Mouse (Mus musculus): ENCODE data around the gene Olfr492. TPM values are rescaled to one million over a fixed set of nuclear protein-coding genes. Genes with fewer than 3 reads are reported as not detected.

Olfr492 gene
- total and polyA plus RNA-seq, 3 experiments, result not detected

DNA sequence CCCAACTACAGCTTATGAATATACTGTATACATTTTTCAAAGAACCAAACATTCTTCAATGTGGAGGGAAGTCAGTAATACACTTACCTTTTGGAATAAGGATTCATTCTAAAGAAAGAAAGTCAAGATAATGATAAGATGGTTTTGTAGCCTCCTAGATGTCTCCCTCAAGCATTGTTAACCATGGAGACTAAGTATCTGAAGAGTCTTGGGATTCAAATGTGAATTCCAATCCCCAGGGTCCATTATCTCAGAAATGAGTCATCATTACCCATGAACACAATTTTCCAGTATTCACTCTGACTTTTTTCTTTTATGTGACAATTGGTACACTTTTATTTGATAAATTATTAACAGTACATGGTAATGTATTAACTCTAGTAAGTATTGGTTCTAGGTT is 34.6 kb downstream of the Olfr492 start, which contains the start of gene Olfr490:
Olfr490 (minus strand) TSS at position 101 of the 400 bp plus-strand sequence.
- H3K27ac ChIP-seq (ENCODE audit: control insufficient read depth, low read depth, low read length), result no peak within 1 kb of the TSS
- no peak within 1 kb of the TSS for H3K9ac ChIP-seq (ENCODE audit: control insufficient read depth, low read depth, low read length, poor library complexity, severe bottlenecking)
- H3K36me3 ChIP-seq (ENCODE audit: control insufficient read depth in 1 of 2, insufficient read depth in 2 of 2, low read length in 2 of 2), result no peaks in the 10 kb centered on the region
- no peaks in the 10 kb centered on the region for H3K27me3 ChIP-seq (ENCODE audit: control insufficient read depth in 1 of 2, insufficient read depth in 2 of 2, low read length in 2 of 2)
- TF ChIP-seq GABPA (IDR thresholded peaks at IDR 0.05; ENCODE audit: low read depth, low read length) (no peak), NRF1 (IDR thresholded peaks at IDR 0.05; ENCODE audit: insufficient read depth, low read depth, low read length, poor library complexity, severe bottlenecking) (no peak), TBP (IDR thresholded peaks at IDR 0.05; ENCODE audit: low read depth, low read length) (no peak), ZMIZ1 (IDR thresholded peaks at IDR 0.05; ENCODE audit: low read depth, low read length) (no peak), SIN3A (IDR thresholded peaks at IDR 0.05; ENCODE audit: low read length) (no peak), MAFK (IDR thresholded peaks at IDR 0.05; ENCODE audit: borderline replicate concordance, low read depth, low read length) (no peak), CHD1 (IDR thresholded peaks at IDR 0.05; ENCODE audit: low read depth, low read length) (no peak), JUND (IDR thresholded peaks at IDR 0.05; ENCODE audit: low read depth, low read length) (no peak), SMC3 (IDR thresholded peaks at IDR 0.05; ENCODE audit: low read depth, low read length) (no peak), ZNF384 (IDR thresholded peaks at IDR 0.05; ENCODE audit: low read depth, low read length) (no peak), BHLHE40 (IDR thresholded peaks at IDR 0.05; ENCODE audit: borderline replicate concordance, low read depth, low read length) (no peak), ZC3H11A (IDR thresholded peaks at IDR 0.05; ENCODE audit: low read depth, low read length) (no peak), TAL1 (IDR thresholded peaks at IDR 0.05; ENCODE audit: low read length) (no peak), CTCF (IDR thresholded peaks at IDR 0.05 in 2 of 3, conservative IDR thresholded peaks at IDR 0.05 in 1 of 3; ENCODE audit: control insufficient read depth in 1 of 3, insufficient read depth in 1 of 3, low read depth in 2 of 3, low read length in 3 of 3, poor library complexity in 1 of 3, severe bottlenecking in 1 of 3) (no peak), E2F4 (IDR thresholded peaks at IDR 0.05; ENCODE audit: borderline replicate concordance, low read depth, low read length) (no peak), TCF12 (IDR thresholded peaks at IDR 0.05; ENCODE audit: low read depth, low read length) (no peak), POLR2AphosphoS2 (IDR thresholded peaks at IDR 0.05; ENCODE audit: low read length) (no peak), UBTF (IDR thresholded peaks at IDR 0.05; ENCODE audit: borderline replicate concordance, insufficient read depth, low read depth, low read length) (no peak)
- no peaks in the 10 kb centered on the region for H3K79me2 ChIP-seq (ENCODE audit: control insufficient read depth, insufficient read depth, low read length, poor library complexity)
- H3K9me3 ChIP-seq (replicated peaks; ENCODE audit: insufficient read depth, low read length), result no peaks in the 10 kb centered on the region
- DNase-seq (ENCODE audit: low read depth, low spot score), result no peak
- H3K4me1 ChIP-seq (ENCODE audit: control insufficient read depth in 1 of 2, insufficient read depth in 2 of 2, low read length in 2 of 2), result no peaks in the 10 kb centered on the region
- no peak within 1 kb of the TSS for H3K4me3 ChIP-seq (ENCODE audit: control insufficient read depth in 1 of 2, insufficient read depth in 1 of 2, low read depth in 2 of 2, low read length in 2 of 2)

Other genes with a start within 250 kb of the Olfr492 start
- not detected in 2 replicates for gene Olfr481, start 243.8 kb downstream of the Olfr492 start, total RNA-seq (2012; rRNA removed)
- not detected for gene Olfr481, start 243.8 kb downstream of the Olfr492 start, polyA plus RNA-seq (2012; ENCODE audit: insufficient read depth in 1 of 2, insufficient read length in 2 of 2, low read depth in 1 of 2, low replicate concordance in 2 of 2, missing spikeins in 1 of 2)
- not detected in 2 replicates for gene Olfr482, start 226.1 kb downstream of the Olfr492 start, total RNA-seq (2012; rRNA removed)
- not detected for gene Olfr482, start 226.1 kb downstream of the Olfr492 start, polyA plus RNA-seq (2012; ENCODE audit: insufficient read depth in 1 of 2, insufficient read length in 2 of 2, low read depth in 1 of 2, low replicate concordance in 2 of 2, missing spikeins in 1 of 2)
- not detected in 2 replicates for gene Olfr483, start 222.8 kb downstream of the Olfr492 start, total RNA-seq (2012; rRNA removed)
- gene Olfr483, start 222.8 kb downstream of the Olfr492 start, polyA plus RNA-seq (2012; ENCODE audit: insufficient read depth in 1 of 2, insufficient read length in 2 of 2, low read depth in 1 of 2, low replicate concordance in 2 of 2, missing spikeins in 1 of 2), result not detected
- not detected in 2 replicates for gene Olfr484, start 196.2 kb downstream of the Olfr492 start, total RNA-seq (2012; rRNA removed)
- not detected for gene Olfr484, start 196.2 kb downstream of the Olfr492 start, polyA plus RNA-seq (2012; ENCODE audit: insufficient read depth in 1 of 2, insufficient read length in 2 of 2, low read depth in 1 of 2, low replicate concordance in 2 of 2, missing spikeins in 1 of 2)
- not detected in 2 replicates for gene Olfr485, start 163.8 kb downstream of the Olfr492 start, total RNA-seq (2012; rRNA removed)
- not detected for gene Olfr485, start 163.8 kb downstream of the Olfr492 start, polyA plus RNA-seq (2012; ENCODE audit: insufficient read depth in 1 of 2, insufficient read length in 2 of 2, low read depth in 1 of 2, low replicate concordance in 2 of 2, missing spikeins in 1 of 2)
- not detected in 2 replicates for gene Olfr486, start 150.9 kb downstream of the Olfr492 start, total RNA-seq (2012; rRNA removed)
- not detected for gene Olfr486, start 150.9 kb downstream of the Olfr492 start, polyA plus RNA-seq (2012; ENCODE audit: insufficient read depth in 1 of 2, insufficient read length in 2 of 2, low read depth in 1 of 2, low replicate concordance in 2 of 2, missing spikeins in 1 of 2)
- not detected in 2 replicates for gene Olfr487, start 109.0 kb downstream of the Olfr492 start, total RNA-seq (2012; rRNA removed)
- not detected for gene Olfr487, start 109.0 kb downstream of the Olfr492 start, polyA plus RNA-seq (2012; ENCODE audit: insufficient read depth in 1 of 2, insufficient read length in 2 of 2, low read depth in 1 of 2, low replicate concordance in 2 of 2, missing spikeins in 1 of 2)
- gene Olfr488, start 65.3 kb downstream of the Olfr492 start, total RNA-seq (2012; rRNA removed), result not detected in 2 replicates
- not detected for gene Olfr488, start 65.3 kb downstream of the Olfr492 start, polyA plus RNA-seq (2012; ENCODE audit: insufficient read depth in 1 of 2, insufficient read length in 2 of 2, low read depth in 1 of 2, low replicate concordance in 2 of 2, missing spikeins in 1 of 2)
- gene Olfr490, start 34.7 kb downstream of the Olfr492 start, total RNA-seq (2012; rRNA removed), result not detected in 2 replicates
- gene Olfr490, start 34.7 kb downstream of the Olfr492 start, polyA plus RNA-seq (2012; ENCODE audit: insufficient read depth in 1 of 2, insufficient read length in 2 of 2, low read depth in 1 of 2, low replicate concordance in 2 of 2, missing spikeins in 1 of 2), result not detected
- not detected in 2 replicates for gene Olfr491, start 10.2 kb downstream of the Olfr492 start, total RNA-seq (2012; rRNA removed)
- not detected for gene Olfr491, start 10.2 kb downstream of the Olfr492 start, polyA plus RNA-seq (2012; ENCODE audit: insufficient read depth in 1 of 2, insufficient read length in 2 of 2, low read depth in 1 of 2, low replicate concordance in 2 of 2, missing spikeins in 1 of 2)
- not detected in 2 replicates for gene Olfr493, start 23.3 kb upstream of the Olfr492 start, total RNA-seq (2012; rRNA removed)
- not detected for gene Olfr493, start 23.3 kb upstream of the Olfr492 start, polyA plus RNA-seq (2012; ENCODE audit: insufficient read depth in 1 of 2, insufficient read length in 2 of 2, low read depth in 1 of 2, low replicate concordance in 2 of 2, missing spikeins in 1 of 2)
- gene Olfr494, start 41.7 kb upstream of the Olfr492 start, total RNA-seq (2012; rRNA removed), result not detected in 2 replicates
- gene Olfr494, start 41.7 kb upstream of the Olfr492 start, polyA plus RNA-seq (2012; ENCODE audit: insufficient read depth in 1 of 2, insufficient read length in 2 of 2, low read depth in 1 of 2, low replicate concordance in 2 of 2, missing spikeins in 1 of 2), result not detected
- gene Olfr495, start 69.5 kb upstream of the Olfr492 start, total RNA-seq (2012; rRNA removed), result not detected in 2 replicates
- gene Olfr495, start 69.5 kb upstream of the Olfr492 start, polyA plus RNA-seq (2012; ENCODE audit: insufficient read depth in 1 of 2, insufficient read length in 2 of 2, low read depth in 1 of 2, low replicate concordance in 2 of 2, missing spikeins in 1 of 2), result not detected
- not detected in 2 replicates for gene Olfr497, start 96.7 kb upstream of the Olfr492 start, total RNA-seq (2012; rRNA removed)
- gene Olfr497, start 96.7 kb upstream of the Olfr492 start, polyA plus RNA-seq (2012; ENCODE audit: insufficient read depth in 1 of 2, insufficient read length in 2 of 2, low read depth in 1 of 2, low replicate concordance in 2 of 2, missing spikeins in 1 of 2), result not detected
- not detected in 2 replicates for gene Olfr498, start 141.7 kb upstream of the Olfr492 start, total RNA-seq (2012; rRNA removed)
- not detected for gene Olfr498, start 141.7 kb upstream of the Olfr492 start, polyA plus RNA-seq (2012; ENCODE audit: insufficient read depth in 1 of 2, insufficient read length in 2 of 2, low read depth in 1 of 2, low replicate concordance in 2 of 2, missing spikeins in 1 of 2)
- not detected in 2 replicates for gene Olfr502, start 201.4 kb upstream of the Olfr492 start, total RNA-seq (2012; rRNA removed)
- gene Olfr502, start 201.4 kb upstream of the Olfr492 start, polyA plus RNA-seq (2012; ENCODE audit: insufficient read depth in 1 of 2, insufficient read length in 2 of 2, low read depth in 1 of 2, low replicate concordance in 2 of 2, missing spikeins in 1 of 2), result not detected
- not detected in 2 replicates for gene Olfr503, start 220.9 kb upstream of the Olfr492 start, total RNA-seq (2012; rRNA removed)
- gene Olfr503, start 220.9 kb upstream of the Olfr492 start, polyA plus RNA-seq (2012; ENCODE audit: insufficient read depth in 1 of 2, insufficient read length in 2 of 2, low read depth in 1 of 2, low replicate concordance in 2 of 2, missing spikeins in 1 of 2), result not detected
- gene Olfr504, start 242.1 kb upstream of the Olfr492 start, total RNA-seq (2012; rRNA removed), result not detected in 2 replicates
- not detected for gene Olfr504, start 242.1 kb upstream of the Olfr492 start, polyA plus RNA-seq (2012; ENCODE audit: insufficient read depth in 1 of 2, insufficient read length in 2 of 2, low read depth in 1 of 2, low replicate concordance in 2 of 2, missing spikeins in 1 of 2)

Data from MEL (cell line).